Mouse (Mus musculus): Measurements from ENCODE around the gene Glud1. TPM values are rescaled to one million over a fixed set of nuclear protein-coding genes. Genes with fewer than 3 reads are reported as not detected.

Gene Glud1
- polyA plus RNA-seq, 1 experiment: 51.8 TPM

- no peak for DNase-seq
- no peak for TF ChIP-seq POLR2A (IDR thresholded peaks at IDR 0.05; ENCODE audit: control insufficient read depth, extremely low read depth, insufficient read depth, low read length, poor library complexity)
- WGBS: 68% methylated on average over 7 of the region's 7 CpGs
- Histone ChIP-seq H3K4me3 (ENCODE audit: control insufficient read depth, insufficient read depth, low read length) (no peak overlapping the region), H3K27ac (ENCODE audit: control insufficient read depth, insufficient read depth, low read length) (no peak overlapping the region), H3K27me3 (ENCODE audit: control insufficient read depth, insufficient read depth, low read length) (no peaks in the 10 kb centered on the region), H3K4me1 (replicated peaks; ENCODE audit: control insufficient read depth, insufficient read depth, low read length) (no peaks in the 10 kb centered on the region), H3K36me3 (ENCODE audit: control insufficient read depth, insufficient read depth, low read length) (no peaks in the 10 kb centered on the region)
Measured at GRCm38 (mm10) chr14:34296350-34296749, 14.2 kb upstream of the Glud1 start.

- Histone ChIP-seq H3K4me1 (replicated peaks; ENCODE audit: control insufficient read depth, insufficient read depth, low read length) (no peaks in the 10 kb centered on the region), H3K36me3 (ENCODE audit: control insufficient read depth, insufficient read depth, low read length) (no peaks in the 10 kb centered on the region), H3K27me3 (ENCODE audit: control insufficient read depth, insufficient read depth, low read length) (no peaks in the 10 kb centered on the region), H3K4me3 (ENCODE audit: control insufficient read depth, insufficient read depth, low read length) (no peak overlapping the region), H3K27ac (ENCODE audit: control insufficient read depth, insufficient read depth, low read length) (no peak overlapping the region)
- TF ChIP-seq POLR2A (IDR thresholded peaks at IDR 0.05; ENCODE audit: control insufficient read depth, extremely low read depth, insufficient read depth, low read length, poor library complexity) (no peak), CTCF (IDR thresholded peaks at IDR 0.05; ENCODE audit: borderline replicate concordance, control insufficient read depth, extremely low read depth, insufficient read depth, low read length, poor library complexity) (no peak)
- 80% methylated on average over 4 of the region's 4 CpGs for WGBS
- no peak for DNase-seq
Measured at GRCm38 (mm10) chr14:34297038-34297437, 13.5 kb upstream of the Glud1 start.

- DNase-seq: no peak
- H3K27ac ChIP-seq (ENCODE audit: control insufficient read depth, insufficient read depth, low read length): no peak overlapping the region
- no peak for TF ChIP-seq POLR2A (IDR thresholded peaks at IDR 0.05; ENCODE audit: control insufficient read depth, extremely low read depth, insufficient read depth, low read length, poor library complexity)
- no peak for TF ChIP-seq CTCF (IDR thresholded peaks at IDR 0.05; ENCODE audit: borderline replicate concordance, control insufficient read depth, extremely low read depth, insufficient read depth, low read length, poor library complexity)
Measured at GRCm38 (mm10) chr14:34297634-34298033, 12.9 kb upstream of the Glud1 start.

GRCm38 (mm10) chr14:34298871-34299700, 11.4 kb upstream of the Glud1 start:
- 52% methylated on average over 11 of the region's 11 CpGs for whole genome bisulfite sequencing
- DNase-seq: no peak

More at GRCm38 (mm10) chr14:34297634-34298033, 12.9 kb upstream of the Glud1 start:
- Histone ChIP-seq H3K4me1 (replicated peaks; ENCODE audit: control insufficient read depth, insufficient read depth, low read length) (no peaks in the 10 kb centered on the region), H3K27me3 (ENCODE audit: control insufficient read depth, insufficient read depth, low read length) (no peaks in the 10 kb centered on the region), H3K4me3 (ENCODE audit: control insufficient read depth, insufficient read depth, low read length) (no peak overlapping the region), H3K36me3 (ENCODE audit: control insufficient read depth, insufficient read depth, low read length) (no peaks in the 10 kb centered on the region)
- 93% methylated on average over 2 of the region's 2 CpGs for WGBS

GRCm38 (mm10) chr14:34302681-34303242, 7.8 kb upstream of the Glud1 start:
- DNase-seq: no peak
- Histone ChIP-seq H3K27me3 (ENCODE audit: control insufficient read depth, insufficient read depth, low read length) (no peaks in the 10 kb centered on the region), H3K4me1 (replicated peaks; ENCODE audit: control insufficient read depth, insufficient read depth, low read length) (peaks cover 5% of the 10 kb centered on the region), H3K4me3 (ENCODE audit: control insufficient read depth, insufficient read depth, low read length) (no peak overlapping the region), H3K36me3 (ENCODE audit: control insufficient read depth, insufficient read depth, low read length) (no peaks in the 10 kb centered on the region), H3K27ac (ENCODE audit: control insufficient read depth, insufficient read depth, low read length) (no peak overlapping the region)
- no peak for TF ChIP-seq POLR2A (IDR thresholded peaks at IDR 0.05; ENCODE audit: control insufficient read depth, extremely low read depth, insufficient read depth, low read length, poor library complexity)
- no peak for TF ChIP-seq CTCF (IDR thresholded peaks at IDR 0.05; ENCODE audit: borderline replicate concordance, control insufficient read depth, extremely low read depth, insufficient read depth, low read length, poor library complexity)
- WGBS: 96% methylated on average over 5 of the region's 5 CpGs

More at GRCm38 (mm10) chr14:34298871-34299700, 11.4 kb upstream of the Glud1 start:
- no peak overlapping the region for H3K4me3 ChIP-seq (ENCODE audit: control insufficient read depth, insufficient read depth, low read length)
- no peaks in the 10 kb centered on the region for H3K36me3 ChIP-seq (ENCODE audit: control insufficient read depth, insufficient read depth, low read length)
- H3K27me3 ChIP-seq (ENCODE audit: control insufficient read depth, insufficient read depth, low read length): no peaks in the 10 kb centered on the region
- H3K27ac ChIP-seq (ENCODE audit: control insufficient read depth, insufficient read depth, low read length): no peak overlapping the region
- H3K4me1 ChIP-seq (replicated peaks; ENCODE audit: control insufficient read depth, insufficient read depth, low read length): peaks cover 5% of the 10 kb centered on the region
- TF ChIP-seq POLR2A (IDR thresholded peaks at IDR 0.05; ENCODE audit: control insufficient read depth, extremely low read depth, insufficient read depth, low read length, poor library complexity) (no peak), CTCF (IDR thresholded peaks at IDR 0.05; ENCODE audit: borderline replicate concordance, control insufficient read depth, extremely low read depth, insufficient read depth, low read length, poor library complexity) (no peak)

GRCm38 (mm10) chr14:34303265-34303680, 7.3 kb upstream of the Glud1 start:
- H3K36me3 ChIP-seq (ENCODE audit: control insufficient read depth, insufficient read depth, low read length): no peaks in the 10 kb centered on the region
- WGBS: 49% methylated on average over 5 of the region's 5 CpGs
- TF ChIP-seq POLR2A (IDR thresholded peaks at IDR 0.05; ENCODE audit: control insufficient read depth, extremely low read depth, insufficient read depth, low read length, poor library complexity): no peak
- TF ChIP-seq CTCF (IDR thresholded peaks at IDR 0.05; ENCODE audit: borderline replicate concordance, control insufficient read depth, extremely low read depth, insufficient read depth, low read length, poor library complexity): no peak
- H3K4me3 ChIP-seq (ENCODE audit: control insufficient read depth, insufficient read depth, low read length): no peak overlapping the region
- no peak overlapping the region for H3K27ac ChIP-seq (ENCODE audit: control insufficient read depth, insufficient read depth, low read length)
- DNase-seq: no peak
- H3K4me1 ChIP-seq (replicated peaks; ENCODE audit: control insufficient read depth, insufficient read depth, low read length): peaks cover 5% of the 10 kb centered on the region
- H3K27me3 ChIP-seq (ENCODE audit: control insufficient read depth, insufficient read depth, low read length): no peaks in the 10 kb centered on the region
